Mouse (Mus musculus): ENCODE results near the gene Mlxipl.

Gene Mlxipl

DNA sequence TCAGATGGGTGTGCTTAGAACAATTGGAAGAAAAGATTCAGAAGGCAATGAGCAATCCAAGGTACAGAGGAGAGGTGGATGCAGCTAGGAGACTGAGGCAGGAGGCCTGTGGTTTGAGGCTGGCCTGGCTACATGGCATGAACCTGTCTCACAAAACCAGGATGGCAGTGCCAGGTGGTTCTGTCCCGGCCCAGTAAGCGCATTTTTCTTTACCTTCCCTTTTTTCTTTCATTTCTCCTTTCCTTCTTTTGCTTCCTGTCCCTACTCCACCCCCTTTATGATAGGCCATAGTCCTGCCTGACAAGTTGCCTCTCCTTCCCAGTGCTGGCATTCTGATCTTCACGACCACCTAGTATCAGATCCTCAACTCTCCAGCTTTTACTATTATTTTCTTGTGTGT lies 95.3 kb downstream of the Mlxipl start:
- no peak for DNase-seq (ENCODE audit: low spot score)

DNA sequence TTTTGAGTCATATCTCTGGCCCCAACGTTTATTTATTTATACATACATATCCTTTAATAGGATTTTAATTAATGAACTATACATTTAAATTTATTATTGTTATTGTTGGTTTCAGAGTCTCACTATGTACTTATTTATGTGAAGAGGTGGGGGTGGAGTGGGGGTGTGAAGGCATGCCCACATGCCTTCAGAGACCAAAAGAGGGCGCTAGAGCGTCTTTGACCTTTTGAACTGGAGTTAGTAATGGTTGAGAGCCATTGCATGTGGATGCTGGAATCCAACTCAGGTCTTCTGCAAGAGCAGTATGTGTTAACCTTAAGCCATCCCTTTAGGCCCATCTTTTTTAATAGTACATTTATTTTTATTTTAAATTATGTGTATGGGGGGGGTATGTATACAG lies 95.9 kb downstream of the Mlxipl start:
- DNase-seq (ENCODE audit: low spot score): no peak

DNA sequence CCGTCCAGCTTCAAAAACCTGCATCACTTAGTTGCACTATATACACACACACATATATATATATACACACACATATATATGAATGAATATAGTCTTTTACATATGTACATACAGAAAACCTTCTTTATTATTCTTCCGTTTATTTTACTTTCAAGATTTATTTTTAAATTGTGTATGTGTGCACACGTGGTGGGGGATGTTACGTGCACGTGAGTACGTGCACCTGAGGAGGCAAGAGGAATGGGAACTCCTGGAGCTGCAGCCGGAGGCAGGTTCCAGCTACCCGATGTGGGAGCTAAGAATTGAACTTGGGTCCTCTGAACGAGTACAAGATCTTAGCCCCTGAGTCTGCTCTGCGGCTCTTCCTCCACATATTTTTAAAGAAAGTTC lies 96.5 kb downstream of the Mlxipl start:
- no peak for DNase-seq (ENCODE audit: low spot score)

DNA sequence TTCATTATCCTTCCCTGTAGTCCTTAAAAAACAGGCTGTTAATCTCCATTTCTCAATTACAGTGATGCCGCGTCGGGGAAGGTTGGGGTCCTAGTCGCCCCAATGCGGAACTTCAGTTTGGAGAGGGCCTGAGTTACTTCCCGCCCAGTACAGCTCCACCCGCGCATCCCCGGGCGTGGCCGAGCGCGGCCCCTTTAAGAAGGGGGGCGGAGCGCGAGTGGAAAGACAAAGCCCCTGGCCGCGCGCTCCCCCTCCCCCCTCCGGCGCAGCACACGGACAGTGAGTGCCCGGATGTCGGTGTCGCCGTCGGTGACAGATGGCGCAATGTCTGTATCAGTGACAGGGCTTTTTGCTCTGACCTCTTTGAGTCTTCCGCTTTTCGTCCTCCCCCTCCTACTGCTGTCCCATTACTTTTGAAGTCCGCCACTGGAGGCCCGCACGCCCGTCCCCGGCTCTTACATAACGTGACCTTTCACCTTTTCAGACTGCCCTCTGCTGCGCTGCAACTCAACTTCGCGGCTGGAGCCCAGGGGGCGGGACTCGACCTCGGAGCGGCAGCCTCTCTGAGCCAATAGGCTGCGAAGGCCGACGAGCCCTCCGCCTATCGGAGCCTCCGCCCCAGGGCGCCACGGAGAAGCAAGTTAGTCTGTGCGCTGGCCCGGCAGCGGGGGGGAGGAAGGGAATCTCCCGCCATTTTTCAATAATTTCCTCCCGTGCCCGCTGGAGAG lies 97.1 kb downstream of the Mlxipl start, which contains the start of gene Baz1b:
Gene Baz1b (plus strand): TSS at position 644 of the 728 bp plus-strand sequence.
- DNase-seq (ENCODE audit: low spot score): peak; percentile 95

DNA sequence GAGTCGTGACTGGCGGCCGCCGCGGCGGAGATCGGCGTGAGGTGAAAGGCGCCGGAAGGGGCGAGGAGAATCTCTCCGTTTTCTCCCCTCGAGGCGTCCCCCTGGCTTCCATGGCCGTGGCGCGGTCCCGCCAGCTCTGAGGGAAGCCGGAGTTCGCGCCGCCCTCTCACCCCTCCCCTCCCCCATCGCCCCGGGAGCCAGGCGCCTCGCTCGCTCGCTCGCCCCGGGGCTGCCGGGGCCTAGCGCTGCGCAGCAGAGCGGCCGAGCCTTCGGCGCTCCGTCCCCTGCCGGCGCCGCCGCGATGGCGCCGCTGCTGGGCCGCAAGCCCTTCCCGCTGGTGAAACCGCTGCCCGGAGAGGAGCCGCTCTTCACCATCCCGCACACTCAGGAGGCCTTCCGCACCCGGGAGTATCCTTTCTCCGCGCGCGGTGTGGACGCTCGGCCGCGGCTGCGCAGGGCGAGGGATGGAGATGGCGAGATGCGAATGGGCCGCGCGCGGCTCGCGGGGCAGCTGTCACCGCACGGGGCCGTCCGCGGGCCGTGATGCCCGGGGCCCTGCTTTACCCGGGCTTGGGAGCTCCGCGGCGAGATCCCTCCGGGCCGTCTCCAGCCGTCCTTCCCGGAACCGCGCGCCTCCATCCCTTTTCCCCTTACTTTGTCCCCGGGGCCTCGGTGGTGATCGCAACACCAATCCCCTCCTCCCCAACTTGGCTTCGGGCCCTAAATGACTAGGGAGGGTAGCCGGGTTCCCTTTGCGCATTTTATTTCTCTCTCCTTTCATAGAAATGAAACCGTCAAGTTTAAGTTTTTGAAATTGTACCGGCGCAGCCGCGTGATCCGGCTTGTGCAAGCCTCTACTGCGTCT lies 97.9 kb downstream of the Mlxipl start:
- DNase-seq (ENCODE audit: low spot score): no peak
